Mouse (Mus musculus) limb, embryonic 10.5 days (tissue): ENCODE measurements around the gene Fnbp1. TPM values are rescaled to one million over a fixed set of nuclear protein-coding genes. Genes with fewer than 3 reads are reported as not detected.
A peak's percentile ranks its signal among the peaks of the same experiment; 100 is the strongest.

Source experiments
- DNase-seq: peaks from one replicate; pipeline ENCODE4 v3.0.0-alpha.2; 2017; ENCODE audit warnings: low spot score
- H3K27ac ChIP-seq: fragments of 300-500 bp; sonication (generic); 2 replicates; pipeline ENCODE4 v1.5.1; 2016; ENCODE audit warnings: mild to moderate bottlenecking
- H3K27me3 ChIP-seq: fragments of 300-500 bp; sonication (generic); 2 replicates; pipeline ENCODE4 v1.6.1; 2016; ENCODE audit warnings: low read depth, mild to moderate bottlenecking; ENCODE audit not compliant: poor library complexity, severe bottlenecking
- H3K36me3 ChIP-seq: fragments of 300-500 bp; sonication (generic); 2 replicates; pipeline ENCODE4 v1.6.1; 2016; ENCODE audit warnings: mild to moderate bottlenecking, moderate library complexity
- H3K4me1 ChIP-seq: fragments of 300-500 bp; sonication (generic); 2 replicates; pipeline ENCODE4 v1.6.1; 2016
- H3K4me3 ChIP-seq: fragments of 300-500 bp; sonication (generic); 2 replicates; pipeline ENCODE4 v1.5.1; 2016; ENCODE audit warnings: mild to moderate bottlenecking, moderate library complexity
- H3K9me3 ChIP-seq: fragments of 300-500 bp; sonication (generic); replicated peaks from 2 replicates; pipeline ENCODE4 v1.6.1; 2016; ENCODE audit warnings: mild to moderate bottlenecking
- WGBS: fragments of 180-500 bp; shearing (Covaris S2); methylation state at CpG from one replicate; pipeline ENCODE4 v1.1.7; 2016; 5-methylcytosine and 5-hydroxymethylcytosine counted together
- polyA plus RNA-seq: library from polyadenylated mRNA; unstranded; fragments of >200 nt; fragmentation: Nextera tagmentation; extraction: Ambion mirVana; gene quantifications from 2 replicates; pipeline ENCODE4 v1.2.1, GENCODE M21; 2016

Fnbp1 gene
- polyA plus RNA-seq, 1 experiment from 2014 or later = 14.6 TPM

DNA sequence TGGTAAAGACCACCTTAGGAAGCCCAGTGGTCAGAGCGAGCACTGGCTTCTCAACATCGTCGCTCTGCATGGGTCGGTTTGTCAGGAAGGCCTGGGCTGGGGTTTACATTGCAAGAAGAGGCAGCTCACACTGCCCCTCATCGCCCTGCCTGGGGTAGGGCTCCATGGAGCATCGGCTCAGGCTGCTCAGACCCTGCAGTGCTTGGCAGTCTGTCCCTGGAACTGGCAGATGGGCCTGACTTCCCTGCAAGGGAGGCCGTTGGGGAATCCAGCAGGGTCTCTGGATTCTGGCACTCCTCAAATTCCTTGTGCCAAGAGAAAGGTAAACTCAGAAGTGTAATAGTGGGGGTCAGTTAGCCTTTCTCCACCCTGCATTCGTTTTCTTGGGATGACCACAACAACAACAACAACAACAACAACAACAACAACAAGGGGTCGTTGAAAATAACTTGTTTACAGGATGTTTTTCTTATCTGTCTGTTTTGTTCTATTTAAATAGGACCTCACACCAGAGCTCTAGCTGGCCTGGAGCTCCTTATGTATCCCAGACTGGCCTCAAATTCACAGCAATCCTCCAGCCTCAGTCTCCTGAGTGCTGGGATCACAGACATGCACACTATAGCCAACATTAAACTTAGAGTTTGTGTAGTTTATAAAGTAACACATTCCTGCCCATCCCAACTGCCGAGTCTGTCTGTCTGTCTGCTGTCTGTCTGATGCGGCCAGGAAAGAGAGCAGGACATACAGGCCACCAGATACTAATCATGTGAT, 75.6 kb downstream of the Fnbp1 start:
- H3K4me1 ChIP-seq = peaks cover 38% of the 10 kb centered on the region
- no peak for DNase-seq
- H3K27ac ChIP-seq = peak overlapping the region; percentile 86; the same call in 1 of the 2 replicates
- peaks cover 9% of the 10 kb centered on the region; the same call in 1 of the 2 replicates for H3K36me3 ChIP-seq
- H3K4me3 ChIP-seq = no peak overlapping the region
- WGBS = 78% methylated on average over 11 of the region's 11 CpGs
- H3K9me3 ChIP-seq = no peaks in the 10 kb centered on the region
- H3K27me3 ChIP-seq = no peaks in the 10 kb centered on the region

DNA sequence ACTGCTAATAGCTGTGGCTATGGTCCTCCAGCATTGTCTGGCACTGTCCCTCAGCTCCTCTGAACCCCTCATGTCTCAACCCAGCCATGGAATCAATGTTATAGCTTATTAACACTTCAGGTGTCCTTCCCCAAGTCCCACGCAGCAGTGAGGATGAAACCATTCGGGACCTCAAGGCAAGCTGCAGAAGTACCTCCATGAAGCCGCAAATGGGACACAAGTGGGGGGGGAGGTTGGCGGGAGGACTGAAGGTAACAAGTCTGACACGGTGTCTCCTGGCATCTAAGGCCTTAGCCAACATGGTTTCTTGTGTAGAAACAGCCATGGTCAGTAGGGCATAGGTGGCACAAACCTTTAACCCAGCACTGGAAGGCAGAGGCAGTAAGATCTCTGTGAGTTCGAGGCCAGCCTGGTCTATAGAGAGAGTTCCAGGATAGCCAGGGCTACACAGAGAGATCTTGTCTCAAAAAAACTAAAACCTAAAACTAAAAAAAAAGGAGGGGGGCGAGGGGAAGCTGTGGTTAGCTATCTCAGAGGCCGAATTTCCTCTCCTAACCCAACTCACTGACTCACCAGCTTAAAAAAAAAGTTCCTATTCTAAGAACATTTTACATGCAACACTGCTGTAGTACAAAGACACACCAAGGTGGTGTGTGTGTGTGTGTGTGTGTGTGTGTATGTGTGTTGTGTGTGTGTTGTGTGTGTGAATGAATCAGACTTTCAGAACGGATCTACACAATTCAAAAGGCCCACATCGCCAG, 79.8 kb downstream of the Fnbp1 start:
- Histone ChIP-seq H3K27ac (no peak overlapping the region), H3K9me3 (no peaks in the 10 kb centered on the region), H3K4me3 (no peak overlapping the region), H3K27me3 (no peaks in the 10 kb centered on the region), H3K4me1 (peaks cover 18% of the 10 kb centered on the region), H3K36me3 (peaks cover 24% of the 10 kb centered on the region)
- no peak for DNase-seq
- WGBS = 95% methylated on average over 10 of the region's 10 CpGs

DNA sequence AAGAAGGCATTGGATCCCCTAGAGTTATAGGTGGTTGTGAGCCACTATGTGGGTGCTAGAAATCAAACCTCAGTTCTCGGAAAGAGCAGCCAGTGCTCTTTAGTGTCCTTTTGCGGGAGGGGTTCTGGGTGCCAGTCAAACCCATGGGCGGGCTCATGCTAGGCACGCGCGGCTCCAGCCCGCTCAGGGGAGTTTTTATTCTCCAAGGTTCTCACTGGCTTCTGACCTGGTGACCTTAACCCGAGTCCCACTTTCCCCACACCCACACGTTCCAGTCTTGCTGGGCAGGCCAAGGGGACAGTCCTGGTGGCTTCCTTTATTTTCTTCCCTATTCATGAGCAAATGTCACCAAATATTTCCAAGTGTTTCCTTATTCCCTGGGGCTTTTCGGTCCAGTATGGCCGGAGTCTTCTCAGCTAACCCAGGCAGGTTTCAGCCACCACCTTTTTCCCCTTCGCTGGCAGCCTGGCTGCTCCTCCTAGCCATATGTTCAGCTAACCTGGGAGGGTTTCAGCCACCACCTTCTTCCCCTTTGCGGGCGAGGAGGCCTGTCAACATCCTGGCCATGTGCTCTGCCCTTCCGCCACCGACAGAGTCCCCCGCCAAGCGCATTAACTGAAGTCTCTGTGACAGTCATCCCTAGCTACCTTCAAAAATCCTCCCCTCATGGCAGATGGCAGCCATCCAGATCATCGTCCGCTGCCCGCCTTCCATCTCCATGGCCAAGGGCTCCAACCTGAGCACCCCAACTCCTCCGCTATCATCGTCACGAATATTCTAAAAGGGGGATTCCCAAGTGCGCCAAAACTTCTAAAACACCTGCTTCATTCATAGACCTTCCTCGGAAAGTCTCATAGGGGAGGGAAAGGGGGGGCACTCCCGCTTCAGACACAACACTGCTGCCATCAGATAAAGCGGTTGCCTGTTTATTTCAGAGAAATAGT, 80.7 kb downstream of the Fnbp1 start:
- H3K4me1 ChIP-seq = peaks cover 12% of the 10 kb centered on the region
- no peaks in the 10 kb centered on the region for H3K27me3 ChIP-seq
- peaks cover 33% of the 10 kb centered on the region for H3K36me3 ChIP-seq
- no peaks in the 10 kb centered on the region for H3K9me3 ChIP-seq
- no peak overlapping the region for H3K4me3 ChIP-seq
- no peak for DNase-seq
- no peak overlapping the region for H3K27ac ChIP-seq
- 89% methylated on average over 28 of the region's 28 CpGs for WGBS

DNA sequence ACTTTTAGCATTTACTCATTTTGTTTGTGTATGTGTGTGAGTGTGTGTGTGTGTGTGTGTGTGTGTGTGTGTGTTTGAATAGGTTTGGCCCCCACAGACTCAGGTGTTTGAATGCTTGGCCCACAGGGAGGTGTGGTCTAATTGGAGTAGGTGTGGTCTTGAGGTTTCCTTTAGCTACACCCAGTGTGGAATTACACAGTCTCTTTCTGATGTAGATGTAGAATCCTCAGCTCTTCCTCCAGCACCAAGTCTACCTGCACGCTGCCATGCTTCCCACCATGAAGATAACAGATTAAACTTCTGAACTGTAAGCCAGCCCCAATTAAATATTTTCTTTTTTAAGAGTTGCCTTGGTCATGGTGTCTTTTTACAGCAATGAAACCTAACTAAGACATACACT, 81.5 kb downstream of the Fnbp1 start:
- no peak overlapping the region for H3K27ac ChIP-seq
- H3K4me3 ChIP-seq = no peak overlapping the region
- peaks cover 40% of the 10 kb centered on the region for H3K36me3 ChIP-seq
- no peaks in the 10 kb centered on the region for H3K27me3 ChIP-seq
- H3K4me1 ChIP-seq = peaks cover 12% of the 10 kb centered on the region
- 96% methylated on average over 1 of the region's 1 CpGs for WGBS
- H3K9me3 ChIP-seq = no peaks in the 10 kb centered on the region
- no peak for DNase-seq

DNA sequence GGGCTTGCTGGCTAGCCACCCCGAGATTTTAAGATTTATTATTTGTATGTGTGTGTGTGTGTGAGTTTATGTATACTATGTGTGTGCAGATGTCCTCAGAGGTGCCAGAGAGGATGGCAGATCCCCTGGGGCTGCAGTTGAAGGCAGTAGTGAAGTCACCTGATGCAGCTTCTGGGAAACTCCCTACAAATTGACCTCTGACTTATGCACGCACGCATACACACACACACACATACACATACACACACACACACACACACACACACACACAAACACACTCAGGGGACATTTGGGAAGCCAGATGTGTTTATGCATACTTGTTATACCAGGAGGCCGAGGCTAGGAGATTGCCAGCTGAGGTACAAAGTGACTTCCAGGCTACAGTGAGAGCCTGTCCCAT, 83.4 kb downstream of the Fnbp1 start:
- WGBS = 90% methylated on average over 4 of the region's 4 CpGs
- peaks cover 50% of the 10 kb centered on the region for H3K36me3 ChIP-seq

DNA sequence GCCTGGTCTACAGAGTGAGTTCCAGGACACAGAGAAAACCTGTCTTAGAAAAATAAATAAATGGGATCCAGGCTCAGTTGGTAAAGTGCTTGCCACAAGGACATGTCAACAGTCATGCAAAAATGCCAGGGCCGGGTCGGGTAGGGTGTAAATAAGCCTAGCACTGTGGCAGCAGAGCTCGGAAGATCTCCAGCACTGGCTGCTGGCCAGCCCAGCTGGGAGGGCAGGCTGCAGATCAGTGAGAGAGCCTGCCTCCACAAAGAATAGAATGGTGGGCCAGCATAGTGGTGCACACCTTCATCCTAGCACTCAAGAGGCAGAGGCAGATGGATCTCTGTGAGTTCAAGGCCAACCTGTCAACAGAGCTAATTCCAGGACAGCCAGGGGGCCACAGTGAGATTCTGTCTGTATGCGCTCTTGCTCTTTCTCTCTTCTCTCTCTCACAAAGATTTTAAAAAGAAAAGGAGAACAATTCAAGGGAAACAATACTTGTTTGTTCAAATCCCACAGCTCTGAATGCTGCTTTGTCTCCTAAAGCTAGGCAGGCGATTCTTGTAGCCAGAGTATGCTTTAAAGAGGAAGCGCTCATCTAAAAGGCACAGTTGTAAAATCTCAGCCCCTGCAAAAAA, 84.1 kb downstream of the Fnbp1 start:
- H3K27ac ChIP-seq = no peak overlapping the region
- no peaks in the 10 kb centered on the region for H3K9me3 ChIP-seq
- H3K4me3 ChIP-seq = no peak overlapping the region
- peaks cover 7% of the 10 kb centered on the region for H3K4me1 ChIP-seq
- 90% methylated on average over 6 of the region's 6 CpGs for WGBS
- H3K36me3 ChIP-seq = peaks cover 56% of the 10 kb centered on the region
- no peaks in the 10 kb centered on the region for H3K27me3 ChIP-seq
- DNase-seq = no peak

More for the DNA sequence above, 83.4 kb downstream of the Fnbp1 start:
- no peak overlapping the region for H3K27ac ChIP-seq
- H3K9me3 ChIP-seq = no peaks in the 10 kb centered on the region
- peaks cover 12% of the 10 kb centered on the region for H3K4me1 ChIP-seq
- H3K27me3 ChIP-seq = no peaks in the 10 kb centered on the region
- no peak overlapping the region for H3K4me3 ChIP-seq
- no peak for DNase-seq

DNA sequence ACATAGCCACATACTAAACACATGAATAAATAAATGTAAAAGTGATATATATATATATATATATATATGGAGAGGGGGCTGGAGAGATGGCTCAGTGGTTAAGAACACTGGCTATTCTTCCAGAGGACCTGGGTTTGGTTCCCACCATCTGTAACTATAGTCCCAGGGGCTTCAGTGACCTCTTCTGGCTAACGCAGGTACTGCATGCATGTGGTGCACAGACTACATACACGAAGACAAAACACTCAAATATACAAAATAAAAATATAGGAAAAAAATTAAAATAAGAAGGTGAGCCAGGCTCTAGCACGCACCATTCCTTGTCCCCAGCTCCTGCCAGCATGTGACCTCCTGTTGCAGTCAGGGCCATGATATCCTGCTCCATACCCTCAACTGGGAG, 85.7 kb downstream of the Fnbp1 start:
- H3K27me3 ChIP-seq = no peaks in the 10 kb centered on the region
- DNase-seq = no peak
- no peaks in the 10 kb centered on the region for H3K9me3 ChIP-seq
- no peak overlapping the region for H3K27ac ChIP-seq
- 93% methylated on average over 3 of the region's 3 CpGs for WGBS
- H3K36me3 ChIP-seq = peaks cover 65% of the 10 kb centered on the region
- 0 out of 2 replicates have a peak, but pooled peaks cover 2% of the 10 kb centered on the region for H3K4me1 ChIP-seq
- no peak overlapping the region for H3K4me3 ChIP-seq

DNA sequence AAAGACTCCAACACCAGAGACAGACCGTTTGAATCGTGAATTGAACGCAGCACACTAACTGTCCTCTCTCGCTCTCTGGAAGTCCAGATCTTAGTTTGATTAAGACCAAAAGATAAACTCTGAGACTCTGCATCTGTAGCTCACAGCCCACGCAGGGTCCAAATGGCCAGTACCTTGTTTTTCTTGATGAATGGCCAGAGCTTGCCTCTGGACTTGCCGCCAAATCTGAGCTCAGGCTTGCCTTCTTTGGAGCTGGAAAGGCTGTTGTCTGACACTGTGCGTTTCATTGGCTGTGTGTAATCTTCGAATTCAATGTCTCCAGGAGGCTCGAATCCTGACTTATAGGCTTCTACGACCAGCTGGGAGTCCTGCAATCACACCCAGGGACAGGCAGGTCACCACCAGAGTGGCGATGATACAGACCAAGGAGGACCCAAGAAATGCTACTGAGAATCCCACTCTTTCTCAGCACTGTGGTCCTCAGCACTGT, 87.9 kb downstream of the Fnbp1 start:
- Histone ChIP-seq H3K27ac (no peak overlapping the region), H3K4me1 (no peaks in the 10 kb centered on the region), H3K9me3 (no peaks in the 10 kb centered on the region), H3K36me3 (peaks cover 68% of the 10 kb centered on the region), H3K4me3 (no peak overlapping the region), H3K27me3 (no peaks in the 10 kb centered on the region)
- 91% methylated on average over 11 of the region's 11 CpGs for WGBS
- no peak for DNase-seq

DNA sequence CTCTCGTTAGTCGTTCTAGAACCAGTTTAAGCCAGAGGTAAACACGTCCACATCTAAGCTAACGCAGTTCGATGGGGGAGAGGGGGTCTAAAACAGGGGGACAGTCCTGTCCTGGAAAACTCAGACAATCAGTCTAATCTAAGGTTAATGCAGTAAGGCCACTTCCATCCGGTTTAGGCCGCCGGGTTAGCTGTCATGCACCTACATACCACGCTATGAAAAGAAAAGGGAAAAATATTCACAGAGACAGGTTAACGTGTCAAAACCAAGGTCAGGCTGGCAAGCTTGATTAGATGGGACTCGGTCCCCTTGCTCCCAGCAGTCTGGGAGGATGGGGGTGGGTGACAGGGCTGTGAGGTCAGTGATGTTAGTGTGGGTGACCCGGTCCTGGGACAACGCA, 88.4 kb downstream of the Fnbp1 start:
- H3K27me3 ChIP-seq = no peaks in the 10 kb centered on the region
- H3K4me3 ChIP-seq = no peak overlapping the region
- WGBS = 95% methylated on average over 13 of the region's 13 CpGs
- no peaks in the 10 kb centered on the region for H3K4me1 ChIP-seq
- peaks cover 64% of the 10 kb centered on the region for H3K36me3 ChIP-seq
- no peaks in the 10 kb centered on the region for H3K9me3 ChIP-seq
- DNase-seq = no peak
- no peak overlapping the region for H3K27ac ChIP-seq

DNA sequence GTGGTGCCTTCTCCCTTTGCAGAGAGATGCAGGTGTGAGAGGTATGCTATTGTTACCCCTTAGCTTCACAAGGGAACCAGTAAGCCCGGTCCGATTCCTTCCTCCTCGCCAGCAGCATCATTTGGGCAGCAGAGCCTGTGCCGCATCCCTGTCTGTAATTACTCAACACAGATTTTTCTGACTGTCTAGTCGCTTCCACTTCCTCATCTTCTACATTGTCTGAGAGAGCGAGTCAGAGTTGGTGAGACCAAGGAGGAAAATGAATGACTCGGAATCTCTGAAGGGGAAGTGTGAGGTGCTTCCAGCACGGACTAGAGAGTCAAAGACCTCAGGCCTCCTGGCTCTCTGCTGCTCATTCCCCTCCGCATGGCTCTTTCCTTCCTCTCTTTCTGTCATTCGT, 89.4 kb downstream of the Fnbp1 start:
- no peaks in the 10 kb centered on the region for H3K9me3 ChIP-seq
- H3K4me3 ChIP-seq = no peak overlapping the region
- 92% methylated on average over 10 of the region's 10 CpGs for WGBS
- H3K4me1 ChIP-seq = no peaks in the 10 kb centered on the region
- H3K36me3 ChIP-seq = peaks cover 59% of the 10 kb centered on the region
- DNase-seq = no peak
- H3K27me3 ChIP-seq = no peaks in the 10 kb centered on the region
- H3K27ac ChIP-seq = no peak overlapping the region

DNA sequence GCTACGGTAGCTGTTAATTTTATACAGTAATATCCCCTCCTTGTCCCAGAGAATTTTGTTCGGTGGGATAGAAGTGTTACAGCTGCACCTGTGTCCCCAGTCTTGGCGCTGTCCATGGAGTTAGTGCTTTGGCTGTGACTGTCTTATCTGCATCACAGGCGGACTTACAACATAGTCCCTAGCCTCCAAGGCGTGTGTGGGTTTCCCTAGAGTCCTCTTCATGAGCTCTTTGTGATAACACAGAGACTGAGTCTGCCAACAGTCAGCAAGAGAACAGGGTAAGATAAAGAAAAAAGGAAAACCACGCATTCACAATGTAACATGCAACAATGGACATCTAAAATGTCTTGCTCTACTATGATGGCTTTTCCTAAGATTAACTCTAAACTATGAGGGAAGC, 93.8 kb downstream of the Fnbp1 start:
- Histone ChIP-seq H3K4me3 (no peak overlapping the region), H3K9me3 (no peaks in the 10 kb centered on the region), H3K36me3 (peaks cover 26% of the 10 kb centered on the region; the same call in 1 of the 2 replicates), H3K27me3 (no peaks in the 10 kb centered on the region), H3K4me1 (no peaks in the 10 kb centered on the region), H3K27ac (no peak overlapping the region)
- 93% methylated on average over 6 of the region's 6 CpGs for WGBS
- DNase-seq = no peak

DNA sequence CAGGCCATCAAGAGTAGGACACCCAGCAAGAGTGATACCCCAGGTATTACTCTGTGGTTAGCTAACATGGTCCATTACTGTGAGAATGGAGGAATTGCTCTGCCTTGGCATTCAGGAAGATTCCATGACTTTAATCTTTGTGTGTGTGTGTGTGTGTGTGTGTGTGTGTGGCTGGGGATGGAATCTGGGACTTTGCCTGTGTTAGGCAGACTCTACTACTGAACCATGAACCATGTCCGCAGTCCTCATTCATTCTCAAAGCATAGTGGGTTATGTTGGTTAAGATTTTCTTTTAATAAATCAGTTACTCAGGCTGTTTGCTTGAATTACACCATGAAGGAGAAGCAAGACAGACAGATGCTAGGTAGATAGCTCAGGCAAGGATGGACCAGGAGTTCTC, 98.0 kb downstream of the Fnbp1 start:
- no peak overlapping the region for H3K27ac ChIP-seq
- DNase-seq = no peak
- no peaks in the 10 kb centered on the region for H3K9me3 ChIP-seq
- H3K36me3 ChIP-seq = peaks cover 24% of the 10 kb centered on the region
- H3K4me3 ChIP-seq = no peak overlapping the region
- H3K4me1 ChIP-seq = no peaks in the 10 kb centered on the region
- no peaks in the 10 kb centered on the region for H3K27me3 ChIP-seq
- WGBS = 100% methylated on average over 1 of the region's 1 CpGs
